Mouse (Mus musculus) small intestine, adult 2 months (tissue): ENCODE results near the gene Adgrf5. TPM values are rescaled to one million over a fixed set of nuclear protein-coding genes. Genes with fewer than 3 reads are reported as not detected.
"Not testable (repeated sequence)": the region's sequence is repeated elsewhere in the genome, so short reads cannot be mapped to it uniquely, and the experiment has no call there.

Experiments
- H3K27ac ChIP-seq: fragments of 200-500 bp; 2 replicates; pipeline ENCODE4 v1.5.1; 2012; ENCODE audit warnings: low read depth, low read length, control low read depth, inconsistent platforms; ENCODE audit not compliant: insufficient read depth
- H3K27me3 ChIP-seq: fragments of 200-500 bp; 2 replicates; pipeline ENCODE4 v1.6.1; 2012; ENCODE audit warnings: mild to moderate bottlenecking, moderate library complexity, low read length, inconsistent platforms; ENCODE audit not compliant: control insufficient read depth, insufficient read depth
- H3K36me3 ChIP-seq: fragments of 200-500 bp; 2 replicates; pipeline ENCODE4 v1.6.1; 2012; ENCODE audit warnings: mild to moderate bottlenecking, low read length, control low read depth, inconsistent platforms; ENCODE audit not compliant: control insufficient read depth, insufficient read depth
- H3K4me1 ChIP-seq: fragments of 200-500 bp; 2 replicates; pipeline ENCODE4 v1.6.1; 2012; ENCODE audit warnings: low read length, inconsistent platforms, mixed read lengths; ENCODE audit not compliant: control insufficient read depth, insufficient read depth, insufficient read length
- H3K4me3 ChIP-seq: fragments of 200-500 bp; 2 replicates; pipeline ENCODE4 v1.5.1; 2012; ENCODE audit warnings: low read depth, mild to moderate bottlenecking, control low read depth, inconsistent platforms, low read length, moderate library complexity
- CTCF ChIP-seq: fragments of 200-500 bp; IDR thresholded peaks from 2 replicates; pipeline ENCODE4 v1.5.1; 2012; ENCODE audit warnings: low read depth, mild to moderate bottlenecking, control low read depth, inconsistent platforms, low read length, moderate library complexity, mixed read lengths; ENCODE audit not compliant: insufficient replicate concordance, insufficient read length; ENCODE audit errors: extremely low read depth
- POLR2A ChIP-seq: fragments of 200-500 bp; IDR thresholded peaks from 2 replicates; pipeline ENCODE4 v1.6.1; 2012; ENCODE audit warnings: low read depth, mild to moderate bottlenecking, control low read depth, inconsistent platforms, low read length, moderate library complexity
- WGBS: fragments of 180-500 bp; shearing (Covaris S2); methylation state at CpG from one replicate; pipeline ENCODE4 v1.1.7; 2018; 5-methylcytosine and 5-hydroxymethylcytosine counted together
- polyA plus RNA-seq: library from polyadenylated mRNA; depleted of rRNA; stranded (reverse); fragments of >200 nt; gene quantifications from 2 replicates; pipeline ENCODE4 v1.2.3, GENCODE M21; 2012

Adgrf5 gene
- polyA plus RNA-seq, 1 experiment = 4.9 TPM

DNA sequence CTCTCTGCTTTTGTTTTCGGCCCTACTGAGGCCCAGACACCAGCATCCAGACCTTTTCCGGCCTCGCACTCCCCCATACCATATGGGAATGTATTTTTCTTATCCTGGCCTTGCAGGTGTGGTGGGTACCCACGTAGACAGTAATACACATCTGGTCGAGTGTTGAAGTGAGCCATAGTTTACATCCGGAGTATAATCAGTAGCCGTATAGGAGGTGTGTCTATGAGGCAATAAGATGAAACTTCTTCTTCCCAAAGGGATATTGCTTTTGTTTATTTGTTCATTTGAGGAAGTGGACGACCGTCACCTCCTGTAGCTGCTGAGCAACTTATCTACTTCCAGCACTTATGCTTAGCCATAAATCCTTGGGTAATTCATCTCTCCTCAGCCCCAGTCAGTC is 26.2 kb upstream of the Adgrf5 start:
- peaks cover 3% of the 10 kb centered on the region; the same call in 1 of the 2 replicates for H3K4me1 ChIP-seq
- 30% methylated on average over 9 of the region's 9 CpGs for WGBS
- H3K27me3 ChIP-seq = no peaks in the 10 kb centered on the region
- H3K27ac ChIP-seq = no peak overlapping the region
- TF ChIP-seq CTCF (no peak), POLR2A (no peak)
- no peaks in the 10 kb centered on the region for H3K36me3 ChIP-seq
- no peak overlapping the region for H3K4me3 ChIP-seq

DNA sequence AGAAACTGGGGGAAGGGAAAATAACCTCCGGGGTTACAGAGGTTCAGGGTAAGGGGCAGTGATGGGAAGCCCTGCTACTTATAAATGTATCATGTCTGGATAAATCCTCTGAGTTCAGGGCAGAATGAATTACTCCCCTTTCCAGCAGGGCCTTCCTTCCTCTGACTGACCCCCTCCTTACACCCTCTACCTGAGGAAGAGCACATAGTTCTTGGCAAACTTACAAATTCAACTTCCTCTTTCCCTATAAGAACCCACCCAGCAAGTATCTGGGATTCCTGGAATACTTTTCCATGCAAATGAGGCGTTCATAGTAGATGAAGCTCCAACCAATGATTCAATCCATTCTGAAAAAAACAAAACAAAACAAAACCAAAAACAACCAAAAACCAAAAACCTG is 22.6 kb upstream of the Adgrf5 start:
- 75% methylated on average over 2 of the region's 2 CpGs for WGBS
- no peak for TF ChIP-seq CTCF
- TF ChIP-seq POLR2A = no peak
- H3K27ac ChIP-seq = no peak overlapping the region
- no peak overlapping the region for H3K4me3 ChIP-seq
- no peaks in the 10 kb centered on the region for H3K36me3 ChIP-seq
- peaks cover 3% of the 10 kb centered on the region; the same call in 1 of the 2 replicates for H3K4me1 ChIP-seq
- H3K27me3 ChIP-seq = no peaks in the 10 kb centered on the region

DNA sequence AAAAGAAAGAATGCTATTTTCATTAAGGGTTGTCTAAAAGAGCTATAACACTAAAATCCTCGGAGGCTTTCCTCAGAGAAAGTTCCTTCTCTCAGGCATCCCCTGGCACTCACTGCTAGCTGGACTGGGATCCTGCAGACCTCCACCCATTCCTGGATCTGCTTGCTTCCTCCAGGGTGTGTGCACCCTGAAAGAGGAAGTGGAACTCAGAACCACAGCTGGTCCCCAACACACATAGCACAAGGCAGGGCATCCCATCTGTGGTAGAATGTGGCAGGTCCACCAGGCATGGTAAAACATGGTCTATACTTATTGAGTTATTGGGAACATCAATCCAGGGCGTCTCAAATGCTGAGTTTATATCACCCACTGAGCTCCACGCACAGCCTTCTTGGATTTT is 22.0 kb upstream of the Adgrf5 start:
- H3K4me1 ChIP-seq = peaks cover 3% of the 10 kb centered on the region; the same call in 1 of the 2 replicates
- 87% methylated on average over 3 of the region's 3 CpGs for whole genome bisulfite sequencing
- TF ChIP-seq POLR2A (no peak), CTCF (no peak)
- H3K27ac ChIP-seq = no peak overlapping the region
- H3K27me3 ChIP-seq = no peaks in the 10 kb centered on the region
- H3K36me3 ChIP-seq = no peaks in the 10 kb centered on the region
- no peak overlapping the region for H3K4me3 ChIP-seq

DNA sequence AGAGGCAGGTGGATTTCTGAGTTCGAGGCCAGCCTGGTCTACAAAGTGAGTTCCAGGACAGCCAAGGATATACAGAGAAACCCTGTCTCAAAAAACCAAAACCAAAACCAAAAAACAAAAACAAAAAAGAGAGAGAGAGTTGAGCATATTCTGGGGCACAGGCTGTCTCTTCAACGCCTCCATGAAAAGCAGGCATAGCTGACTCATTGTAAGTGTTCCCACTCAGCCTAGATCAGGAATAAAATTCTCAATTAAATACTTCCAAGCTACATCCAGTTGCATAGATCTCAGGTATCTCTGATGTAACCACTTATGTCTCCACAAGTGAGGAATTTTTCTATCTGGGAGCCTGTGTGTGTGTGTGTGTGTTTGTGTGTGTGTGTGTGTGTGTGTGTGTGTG is 13.8 kb upstream of the Adgrf5 start:
- H3K36me3 ChIP-seq, H3K27ac ChIP-seq, H3K4me1 ChIP-seq, H3K27me3 ChIP-seq, H3K4me3 ChIP-seq: not testable (repeated sequence)
- 91% methylated on average over 2 of the region's 2 CpGs for WGBS

DNA sequence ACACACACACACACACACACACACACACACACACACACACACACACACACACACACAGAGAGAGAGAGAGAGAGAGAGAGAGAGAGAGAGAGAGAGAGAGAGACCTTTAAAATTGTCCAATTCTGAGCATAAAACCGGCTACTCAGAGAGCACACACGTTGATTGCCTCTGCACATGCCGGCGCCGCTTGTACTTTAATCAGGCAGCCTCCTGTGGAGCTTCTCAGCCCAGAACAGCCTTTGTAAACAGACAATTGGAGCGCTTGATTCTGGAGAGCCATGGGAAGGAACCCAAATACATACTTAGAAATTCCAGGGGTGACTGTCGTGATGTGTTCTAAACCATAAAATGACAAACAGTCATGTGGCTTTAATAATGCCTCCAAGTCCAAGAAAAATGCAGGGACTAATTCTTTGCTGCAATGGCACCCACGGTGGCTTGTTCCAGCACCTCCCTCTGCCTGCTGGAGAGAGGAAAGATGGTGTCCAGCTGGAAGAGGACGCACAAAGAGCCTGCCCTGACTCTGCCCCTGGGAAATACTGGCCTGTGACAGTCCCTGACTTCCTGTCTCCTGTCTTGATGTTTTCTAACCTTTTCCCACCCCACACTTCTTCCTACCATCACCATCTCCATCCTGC is 2.2 kb upstream of the Adgrf5 start:
- no peaks in the 10 kb centered on the region for H3K4me1 ChIP-seq
- TF ChIP-seq CTCF = no peak
- TF ChIP-seq POLR2A = no peak
- 17% methylated on average over 9 of the region's 9 CpGs for WGBS

DNA sequence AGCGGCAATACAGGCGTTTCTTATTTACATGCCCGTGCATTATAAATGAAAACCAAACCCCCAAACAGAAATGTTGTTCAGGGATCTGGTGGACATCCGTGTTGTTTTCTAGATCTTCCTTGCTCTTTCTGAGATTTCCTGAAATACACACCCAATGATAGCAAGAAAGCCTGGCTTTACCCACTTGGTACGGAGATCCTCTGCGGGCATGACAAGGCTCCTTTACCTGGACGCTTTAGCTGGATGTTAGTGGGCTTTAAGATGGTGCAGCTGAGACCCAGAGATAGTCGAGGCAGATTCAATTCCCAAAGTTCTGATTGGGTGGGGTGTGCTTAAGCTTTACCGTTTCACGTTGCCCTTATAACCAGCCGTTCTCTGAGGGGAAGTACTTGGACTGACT is 770 bp downstream of the Adgrf5 start:
- 60% methylated on average over 11 of the region's 11 CpGs for WGBS
- Histone ChIP-seq H3K4me1 (no peaks in the 10 kb centered on the region), H3K36me3 (no peaks in the 10 kb centered on the region), H3K27me3 (peaks cover 11% of the 10 kb centered on the region), H3K4me3 (peak overlapping the region; percentile 28; the same call in 1 of the 2 replicates), H3K27ac (no peak overlapping the region)
- TF ChIP-seq POLR2A (no peak), CTCF (no peak)

More for the DNA sequence above, 2.2 kb upstream of the Adgrf5 start:
- no peak overlapping the region for H3K27ac ChIP-seq
- H3K27me3 ChIP-seq = peaks cover 11% of the 10 kb centered on the region
- no peak overlapping the region for H3K4me3 ChIP-seq
- H3K36me3 ChIP-seq = no peaks in the 10 kb centered on the region

DNA sequence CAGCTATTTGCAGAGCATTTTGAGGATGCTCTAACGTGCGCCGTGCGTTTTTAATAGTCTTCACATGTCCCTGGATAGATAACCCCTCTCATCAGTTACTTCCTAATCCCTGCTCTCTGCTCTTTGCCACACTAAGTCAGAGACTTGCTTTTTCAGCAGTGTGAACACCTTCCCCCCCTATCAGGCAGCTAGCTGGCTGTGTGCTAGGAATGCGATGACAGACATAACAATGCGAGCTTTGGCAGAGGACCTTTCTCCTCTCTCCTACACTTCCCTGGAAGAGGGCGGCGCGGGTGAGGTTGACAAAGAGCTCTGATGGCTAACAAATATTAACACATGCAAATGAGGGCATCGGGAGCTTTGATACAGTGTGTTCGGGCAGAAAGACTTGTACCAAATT is 2.1 kb downstream of the Adgrf5 start:
- TF ChIP-seq POLR2A (no peak), CTCF (no peak)
- H3K4me3 ChIP-seq = no peak overlapping the region
- WGBS = 44% methylated on average over 11 of the region's 11 CpGs
- peaks cover 11% of the 10 kb centered on the region for H3K27me3 ChIP-seq
- H3K36me3 ChIP-seq = no peaks in the 10 kb centered on the region
- no peak overlapping the region for H3K27ac ChIP-seq
- H3K4me1 ChIP-seq = no peaks in the 10 kb centered on the region
